Mouse (Mus musculus) hindbrain, embryonic 11.5 days (tissue): ENCODE measurements around the gene Ggnbp2. TPM values are rescaled to one million over a fixed set of nuclear protein-coding genes. Genes with fewer than 3 reads are reported as not detected.
A peak's percentile ranks its signal among the peaks of the same experiment; 100 is the strongest.

Experiments used
- ATAC-seq: fragments of 200-750 bp; cut with Nextera tagmentation; 2 replicates; pipeline ENCODE4 v1.8.0; 2017; ENCODE audit warnings: mild to moderate bottlenecking, moderate TSS enrichment, moderate library complexity; ENCODE audit not compliant: low FRiP score
- DNase-seq: peaks from one replicate; pipeline ENCODE4 v3.0.0-alpha.2; 2015; ENCODE audit warnings: low spot score
- H3K27ac ChIP-seq: fragments of 300-500 bp; sonication (generic); 2 replicates; pipeline ENCODE4 v1.5.1; 2014; ENCODE audit warnings: mild to moderate bottlenecking, low read depth, low read length
- H3K27me3 ChIP-seq: fragments of 300-500 bp; sonication (generic); 2 replicates; pipeline ENCODE4 v1.6.1; 2014; ENCODE audit warnings: mild to moderate bottlenecking, low read length, moderate library complexity, mixed read lengths; ENCODE audit not compliant: control insufficient read depth, insufficient read depth
- H3K36me3 ChIP-seq: fragments of 300-500 bp; sonication (generic); 2 replicates; pipeline ENCODE4 v1.6.1; 2014; ENCODE audit warnings: mild to moderate bottlenecking, low read length, moderate library complexity, mixed read lengths; ENCODE audit not compliant: control insufficient read depth, insufficient read depth
- H3K4me1 ChIP-seq: fragments of 300-500 bp; sonication (generic); replicated peaks from 2 replicates; pipeline ENCODE4 v1.6.1; 2014; ENCODE audit warnings: low read length, mixed read lengths; ENCODE audit not compliant: control insufficient read depth, insufficient read depth
- H3K4me2 ChIP-seq: fragments of 300-500 bp; sonication (generic); replicated peaks from 2 replicates; pipeline ENCODE4 v1.6.1; 2014; ENCODE audit warnings: mild to moderate bottlenecking, low read depth, low read length
- H3K4me3 ChIP-seq: fragments of 300-500 bp; sonication (generic); 2 replicates; pipeline ENCODE4 v1.5.1; 2014; ENCODE audit warnings: low read depth, low read length
- H3K9ac ChIP-seq: fragments of 300-500 bp; sonication (generic); 2 replicates; pipeline ENCODE4 v1.6.1; 2014; ENCODE audit warnings: low read depth, low read length
- H3K9me3 ChIP-seq: fragments of 300-500 bp; sonication (generic); 2 replicates; pipeline ENCODE4 v1.6.1; 2016; ENCODE audit warnings: low read length; ENCODE audit not compliant: control insufficient read depth
- WGBS: fragments of 180-500 bp; shearing (Covaris S2); extraction: QIAGEN DNeasy Blood & Tissue Kit; methylation state at CpG from one replicate; pipeline ENCODE4 v1.1.7; 2014; 5-methylcytosine and 5-hydroxymethylcytosine counted together
- polyA plus RNA-seq: library from polyadenylated mRNA; unstranded; fragments of >200 nt; fragmentation: Nextera tagmentation; extraction: Ambion mirVana; gene quantifications from 2 replicates; pipeline ENCODE4 v1.2.1, GENCODE M21; 2014

The Ggnbp2 gene
- polyA plus RNA-seq, 1 experiment from 2014 or later = 77.3 TPM

DNA sequence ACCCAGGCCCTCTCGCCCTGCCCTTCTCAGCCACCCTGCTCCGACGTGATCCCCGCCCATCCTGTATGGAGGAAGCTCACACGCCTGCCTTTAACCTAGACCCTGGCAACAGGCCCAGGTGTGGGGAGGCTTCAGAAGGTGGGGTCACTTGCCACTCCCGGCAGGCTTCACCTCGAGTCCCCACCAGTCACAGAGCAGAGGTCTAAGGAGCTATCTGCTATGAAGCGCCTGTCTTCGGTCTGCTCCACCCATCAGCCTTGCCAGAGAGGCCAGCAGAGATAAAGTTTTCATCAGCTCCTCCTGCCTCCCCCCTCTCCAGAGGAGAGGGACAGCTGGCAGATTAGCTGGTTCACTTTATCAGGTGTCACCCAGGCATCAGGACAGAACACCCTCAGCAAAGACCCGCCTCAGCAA is 47.1 kb downstream of the Ggnbp2 start:
- Histone ChIP-seq H3K9me3 (no peaks in the 10 kb centered on the region), H3K4me2 (no peak overlapping the region), H3K27ac (no peak overlapping the region), H3K4me3 (no peak overlapping the region), H3K27me3 (no peaks in the 10 kb centered on the region), H3K4me1 (0 out of 2 replicates have a peak, but pooled peaks cover 3% of the 10 kb centered on the region), H3K36me3 (no peaks in the 10 kb centered on the region), H3K9ac (no peak overlapping the region)
- no peak for DNase-seq
- ATAC-seq = no peak
- 73% methylated on average over 10 of the region's 10 CpGs for WGBS

- Histone ChIP-seq H3K36me3 (no peaks in the 10 kb centered on the region), H3K4me2 (no peak overlapping the region), H3K4me3 (no peak overlapping the region), H3K4me1 (no peaks in the 10 kb centered on the region), H3K27me3 (no peaks in the 10 kb centered on the region), H3K9ac (no peak overlapping the region), H3K27ac (no peak overlapping the region), H3K9me3 (no peaks in the 10 kb centered on the region)
- ATAC-seq (no peak), DNase-seq (no peak)
- 78% methylated on average over 5 of the region's 5 CpGs for WGBS
Measured at GRCm38 (mm10) chr11:84822487-84822886, 48.1 kb downstream of the Ggnbp2 start.

DNA sequence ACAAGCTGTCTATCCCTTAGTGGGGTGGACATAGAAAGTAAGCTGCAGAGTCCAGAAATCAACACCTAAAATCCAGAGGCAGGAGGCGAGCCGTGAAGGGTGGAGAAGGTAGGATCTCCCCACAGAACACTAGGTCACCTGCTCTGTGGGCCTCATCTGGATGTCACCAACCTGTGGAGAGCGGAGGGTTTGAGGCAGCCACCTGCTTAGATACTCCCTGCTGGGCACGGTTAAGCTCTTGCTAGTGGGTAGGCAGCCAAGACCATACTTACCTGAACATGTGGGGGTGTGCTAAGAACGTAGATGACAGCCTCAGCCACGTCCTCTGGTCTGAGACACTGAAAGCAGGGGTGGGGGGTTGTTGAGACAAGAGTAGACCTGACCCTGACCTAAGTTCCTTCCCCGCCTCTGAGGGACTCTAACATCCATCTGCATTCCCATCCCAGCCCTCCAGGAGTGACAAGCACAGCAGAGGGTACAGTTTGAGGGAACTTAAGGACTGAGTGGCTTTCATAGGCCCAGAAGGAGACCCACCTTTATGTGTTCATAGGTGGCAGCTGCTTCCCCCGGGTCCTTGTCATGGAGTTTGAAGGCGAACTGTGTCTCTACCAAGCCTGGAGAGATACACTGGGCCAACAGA is 49.4 kb downstream of the Ggnbp2 start:
- WGBS = 87% methylated on average over 9 of the region's 9 CpGs
- ATAC-seq = no peak

DNA sequence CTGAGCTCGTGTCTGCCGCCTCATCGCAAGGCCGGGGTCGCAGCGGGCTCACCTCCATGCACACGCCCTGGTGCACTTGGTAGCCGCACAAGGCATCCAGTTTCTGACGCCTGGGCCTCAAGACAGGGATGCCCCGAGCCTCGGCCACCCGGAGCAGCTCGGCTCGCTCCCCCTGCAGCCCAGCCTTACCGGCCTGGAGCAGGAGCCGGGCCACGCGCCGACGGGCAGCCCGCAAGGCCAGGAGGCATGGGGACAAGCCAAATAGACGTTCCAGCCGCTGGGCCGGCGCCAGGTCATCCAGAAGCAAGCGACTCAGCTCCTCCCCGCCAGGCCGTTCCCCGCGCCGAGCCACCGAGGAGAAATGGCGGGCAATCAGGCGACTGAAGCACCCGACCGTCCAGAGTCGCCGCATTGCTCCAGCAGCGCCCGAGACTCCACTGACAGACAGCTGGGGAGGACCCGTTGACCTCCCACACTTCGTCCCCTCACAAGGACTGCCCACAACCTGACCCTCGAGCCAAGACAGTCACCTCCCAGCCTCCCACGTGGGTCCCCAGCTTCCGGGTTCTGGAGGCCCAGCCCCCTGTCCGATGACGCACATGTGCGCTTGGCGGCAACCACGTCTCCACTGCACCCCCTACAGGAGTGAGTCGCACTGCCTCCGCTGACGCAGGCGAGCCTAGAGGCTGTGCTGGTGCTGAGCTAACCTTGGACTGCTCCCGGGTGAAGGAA is 51.5 kb downstream of the Ggnbp2 start, which contains the start of gene Mrm1:
Gene Mrm1 (minus strand): TSS at position 555 of the 732 bp plus-strand sequence.
- peak within 1 kb of the TSS; percentile 73 for H3K4me3 ChIP-seq
- peak within 1 kb of the TSS; percentile 69 for H3K9ac ChIP-seq
- H3K36me3 ChIP-seq = no peaks in the 10 kb centered on the region
- H3K9me3 ChIP-seq = no peaks in the 10 kb centered on the region
- peak within 1 kb of the TSS; percentile 98 for H3K4me2 ChIP-seq
- DNase-seq (peak; percentile 94), ATAC-seq (peak; percentile 84)
- H3K27me3 ChIP-seq = no peaks in the 10 kb centered on the region
- no peaks in the 10 kb centered on the region for H3K4me1 ChIP-seq
- H3K27ac ChIP-seq = peak within 1 kb of the TSS; percentile 44; the same call in 1 of the 2 replicates
- WGBS = under 1% methylated on average over 50 of the region's 55 CpGs

More for the DNA sequence above, 49.4 kb downstream of the Ggnbp2 start:
- no peak overlapping the region for H3K4me2 ChIP-seq
- no peak for DNase-seq
- H3K27ac ChIP-seq = no peak overlapping the region
- H3K4me1 ChIP-seq = no peaks in the 10 kb centered on the region
- no peaks in the 10 kb centered on the region for H3K9me3 ChIP-seq
- no peak overlapping the region for H3K4me3 ChIP-seq
- no peaks in the 10 kb centered on the region for H3K27me3 ChIP-seq
- no peaks in the 10 kb centered on the region for H3K36me3 ChIP-seq
- H3K9ac ChIP-seq = no peak overlapping the region

DNA sequence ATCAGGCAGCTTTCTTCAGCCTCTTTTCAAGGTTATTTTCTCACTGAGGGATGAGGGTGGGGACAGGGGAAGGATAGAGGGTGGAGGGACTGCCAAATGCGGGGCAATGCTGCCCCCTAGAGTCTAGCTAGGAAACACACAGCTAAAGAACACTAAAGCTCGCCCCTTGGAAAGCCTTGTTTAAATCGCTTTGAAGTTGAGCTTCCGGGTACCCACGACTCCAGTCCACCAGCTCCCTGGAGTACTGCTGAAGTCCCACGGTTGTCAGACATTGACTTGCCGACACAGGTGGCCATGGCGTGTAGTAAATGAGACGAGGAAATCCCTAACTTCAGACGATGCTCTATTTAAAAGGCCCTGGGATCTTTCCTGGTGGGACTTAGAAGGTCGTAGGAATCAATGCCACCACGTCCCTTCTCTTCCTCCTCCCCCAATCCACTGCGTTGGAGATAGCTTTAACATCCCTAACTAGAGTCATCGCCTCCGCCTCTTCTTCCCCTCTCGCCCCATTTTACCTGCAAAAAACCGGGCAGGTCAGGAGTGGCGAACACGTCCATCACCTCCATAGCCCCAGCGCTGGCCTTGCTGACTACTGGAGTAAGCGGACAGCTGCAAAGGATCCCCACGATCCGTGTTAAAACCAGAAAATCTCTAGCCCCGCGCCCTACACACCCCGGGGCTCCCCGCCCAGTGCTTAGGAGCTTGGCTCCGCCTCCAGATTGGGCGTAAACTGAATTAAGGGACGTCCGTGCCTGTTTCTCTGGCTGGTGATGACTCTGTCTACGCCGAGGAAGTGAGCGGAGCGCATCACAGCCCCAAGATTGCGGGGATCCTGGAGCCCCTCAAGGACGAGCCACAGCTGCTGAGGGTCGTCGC is 52.3 kb downstream of the Ggnbp2 start:
- DNase-seq (peak; percentile 84), ATAC-seq (peak; percentile 62)
- no peaks in the 10 kb centered on the region for H3K4me1 ChIP-seq
- H3K27me3 ChIP-seq = no peaks in the 10 kb centered on the region
- H3K9ac ChIP-seq = peak overlapping the region; percentile 69
- H3K4me2 ChIP-seq = peak overlapping the region; percentile 98
- peak overlapping the region; percentile 44; the same call in 1 of the 2 replicates for H3K27ac ChIP-seq
- no peaks in the 10 kb centered on the region for H3K9me3 ChIP-seq
- WGBS = under 1% methylated on average over 39 of the region's 39 CpGs
- peak overlapping the region; percentile 73 for H3K4me3 ChIP-seq
- H3K36me3 ChIP-seq = no peaks in the 10 kb centered on the region

DNA sequence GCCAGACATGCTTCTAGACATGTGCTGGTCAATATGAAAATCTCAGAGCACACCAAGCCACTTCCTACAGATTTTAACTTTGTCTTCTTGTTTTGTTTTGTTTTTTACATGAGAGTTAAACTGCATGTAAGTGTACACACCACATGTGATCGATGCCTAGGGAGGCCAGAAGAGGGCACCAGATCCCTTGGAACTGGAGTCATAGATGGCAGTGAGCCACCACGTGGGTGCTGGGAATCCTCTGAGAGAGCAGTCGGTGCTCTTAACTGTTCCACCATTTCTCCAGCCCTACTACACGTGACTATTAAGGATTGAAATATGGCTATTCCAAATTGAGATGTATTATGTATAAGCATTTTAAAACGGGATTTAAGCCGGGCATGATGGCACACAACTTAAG is 53.3 kb downstream of the Ggnbp2 start:
- no peak overlapping the region for H3K9ac ChIP-seq
- no peaks in the 10 kb centered on the region for H3K9me3 ChIP-seq
- DNase-seq (no peak), ATAC-seq (no peak)
- H3K4me1 ChIP-seq = no peaks in the 10 kb centered on the region
- H3K36me3 ChIP-seq = no peaks in the 10 kb centered on the region
- no peaks in the 10 kb centered on the region for H3K27me3 ChIP-seq
- no peak overlapping the region for H3K27ac ChIP-seq
- no peak overlapping the region for H3K4me3 ChIP-seq
- WGBS = 79% methylated on average over 6 of the region's 6 CpGs
- no peak overlapping the region for H3K4me2 ChIP-seq

DNA sequence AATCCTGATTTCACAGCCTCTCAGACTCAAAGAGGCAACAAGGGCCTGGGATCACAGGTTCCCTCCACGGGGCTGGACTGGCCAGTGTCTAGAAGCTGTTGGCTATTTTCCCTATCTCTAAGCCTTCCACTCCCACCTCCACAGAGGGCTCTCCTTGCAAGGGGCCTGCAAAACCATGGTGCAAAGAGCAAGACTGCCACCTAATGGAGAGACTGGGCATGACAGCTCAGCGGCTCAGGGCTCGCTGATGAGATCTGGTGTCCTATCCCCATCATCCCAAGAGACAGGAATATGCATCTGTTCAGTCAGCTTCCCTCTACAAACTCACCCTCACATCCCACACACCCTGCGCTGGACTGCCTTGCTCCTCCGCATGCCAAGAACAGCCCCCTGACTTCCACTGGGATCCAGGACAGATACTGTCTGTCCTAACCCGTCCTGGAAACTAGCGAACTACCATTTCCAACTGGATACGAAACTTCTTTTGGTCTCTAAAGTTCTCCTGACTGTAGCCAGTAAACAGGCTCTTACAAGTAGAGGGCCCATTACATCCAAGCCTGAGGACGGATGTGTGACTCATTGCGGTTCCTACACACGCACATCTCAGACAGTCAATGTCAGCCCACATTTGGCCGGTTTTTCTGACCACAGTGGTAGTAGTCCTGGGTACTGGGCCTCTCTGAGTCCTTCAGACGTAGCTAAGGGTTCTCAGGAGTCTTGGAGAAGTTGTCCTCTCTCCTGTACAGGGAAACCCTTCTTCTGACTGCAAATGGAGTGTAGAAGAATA is 56.7 kb downstream of the Ggnbp2 start:
- no peak overlapping the region for H3K9ac ChIP-seq
- 0 out of 2 replicates have a peak, but pooled peaks have one; percentile 38 for ATAC-seq
- H3K9me3 ChIP-seq = no peaks in the 10 kb centered on the region
- H3K27me3 ChIP-seq = no peaks in the 10 kb centered on the region
- no peak overlapping the region for H3K27ac ChIP-seq
- no peak overlapping the region for H3K4me3 ChIP-seq
- H3K36me3 ChIP-seq = no peaks in the 10 kb centered on the region
- H3K4me1 ChIP-seq = no peaks in the 10 kb centered on the region
- no peak overlapping the region for H3K4me2 ChIP-seq
- peak; percentile 92 for DNase-seq
- WGBS = 50% methylated on average over 13 of the region's 13 CpGs

DNA sequence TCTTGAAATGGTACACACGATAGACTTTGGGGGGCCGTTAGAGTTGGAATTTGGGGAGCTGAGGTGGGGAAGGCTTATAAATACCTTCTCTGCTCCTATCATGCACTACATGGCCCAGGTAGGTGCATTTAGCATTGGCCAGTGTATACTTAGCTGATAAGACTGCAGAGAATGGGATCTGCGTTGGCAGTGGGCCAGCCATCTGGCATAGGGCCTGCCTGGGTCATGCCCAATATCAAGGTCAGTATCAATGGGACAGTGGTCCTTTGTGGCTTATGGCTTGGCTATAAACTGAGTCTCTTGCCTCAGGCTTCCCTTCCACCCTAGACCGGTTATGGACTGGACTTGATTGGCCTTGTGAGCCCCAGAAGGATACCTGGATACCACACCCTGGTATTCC is 66.2 kb downstream of the Ggnbp2 start:
- Histone ChIP-seq H3K36me3 (no peaks in the 10 kb centered on the region), H3K9ac (no peak overlapping the region), H3K27me3 (no peaks in the 10 kb centered on the region), H3K4me2 (no peak overlapping the region), H3K4me1 (no peaks in the 10 kb centered on the region), H3K9me3 (no peaks in the 10 kb centered on the region), H3K27ac (no peak overlapping the region), H3K4me3 (no peak overlapping the region)
- DNase-seq = no peak
- ATAC-seq = no peak
- WGBS = 88% methylated on average over 4 of the region's 4 CpGs
